Mouse (Mus musculus): ENCODE data around the gene Wdfy3.

Wdfy3 gene

DNA sequence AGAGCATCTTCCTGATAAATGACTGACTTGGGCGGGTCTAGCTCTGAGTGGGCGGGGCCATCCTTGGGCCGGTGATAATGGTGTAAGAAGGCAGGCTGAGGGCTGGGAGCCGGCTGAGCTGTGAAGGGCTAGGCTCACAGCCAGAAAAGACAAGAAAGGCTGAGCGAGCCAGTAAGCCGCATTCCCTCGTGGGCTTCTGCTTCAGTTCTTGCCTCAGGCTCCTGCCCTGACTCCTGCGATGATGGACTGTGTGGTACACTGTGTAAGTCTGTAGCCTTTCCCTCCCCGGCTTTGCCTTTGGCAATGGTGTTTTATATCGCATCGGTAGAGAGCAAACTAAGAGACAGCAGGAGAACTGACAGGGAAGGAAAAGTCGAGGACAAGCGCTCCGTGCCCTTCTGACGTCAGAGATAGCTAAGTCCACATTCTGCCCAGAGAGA, 243.2 kb downstream of the Wdfy3 start:
- no peak for DNase-seq

GRCm38 (mm10) chr5:101825111-101825911, 244.4 kb downstream of the Wdfy3 start:
- no peak for DNase-seq

- DNase-seq, result no peak
These were observed 247.4 kb downstream of the Wdfy3 start for GRCm38 (mm10) chr5:101822311-101822670.

DNA sequence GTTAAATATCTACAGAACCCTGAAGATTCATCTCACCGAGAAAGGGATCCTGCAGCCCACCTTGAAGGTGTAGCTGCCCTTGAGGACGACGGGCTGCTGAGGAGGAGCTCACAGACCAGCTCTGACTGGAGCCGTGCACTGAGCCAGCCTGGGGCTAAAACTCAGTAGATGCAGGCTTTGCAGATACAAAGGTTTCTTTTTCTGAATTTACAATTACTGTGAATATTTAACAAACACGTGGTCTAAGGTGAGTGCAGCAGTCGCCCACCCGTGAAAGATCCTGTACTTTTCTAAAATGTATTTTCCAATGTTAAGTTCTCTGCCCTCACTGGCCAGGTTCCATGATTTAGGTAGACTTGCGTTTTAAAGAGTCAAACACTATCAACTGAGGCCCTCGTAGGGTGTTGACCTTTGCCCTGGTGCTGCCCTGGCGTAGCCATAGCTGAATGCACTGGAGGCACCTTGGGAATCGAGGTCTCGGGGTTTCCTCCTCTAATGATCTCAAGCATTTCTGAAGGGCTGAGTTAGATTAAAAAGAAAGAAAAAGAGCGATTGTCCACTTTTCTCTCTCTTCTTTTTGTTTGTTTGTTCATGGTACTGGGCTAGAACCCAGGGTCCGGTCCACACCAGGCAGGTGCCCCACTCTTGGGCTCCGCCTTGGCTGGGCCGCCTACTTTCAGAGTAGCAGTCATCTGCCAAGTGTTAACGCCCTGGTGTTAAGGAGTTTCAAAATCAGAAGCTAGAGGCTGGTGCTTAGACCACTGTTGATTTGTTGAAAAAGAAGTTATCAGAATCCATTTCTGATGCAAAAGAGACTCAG, 248.0 kb downstream of the Wdfy3 start:
- no peak for DNase-seq

DNA sequence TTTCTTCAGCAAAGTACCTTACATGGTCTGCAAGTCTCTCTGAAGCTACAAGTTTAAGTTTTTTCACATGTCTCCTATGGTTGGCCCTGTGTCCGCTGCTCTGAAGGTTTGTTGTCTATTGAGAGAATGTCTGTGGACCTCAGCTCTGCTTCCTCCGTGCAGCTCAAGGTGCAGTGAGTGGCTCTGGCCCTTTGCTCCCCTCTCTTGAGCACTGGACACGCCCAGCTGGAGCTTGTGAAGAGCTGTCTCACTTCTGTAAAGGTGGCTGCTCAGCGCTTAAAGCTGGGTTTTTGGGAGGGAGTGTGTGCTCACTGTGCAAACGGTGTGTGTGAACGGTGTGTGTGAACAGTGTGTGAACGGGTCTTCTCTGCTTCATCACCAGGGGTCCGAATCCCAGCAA, 248.7 kb downstream of the Wdfy3 start:
- no peak for DNase-seq

- DNase-seq, result no peak
These were observed 249.9 kb downstream of the Wdfy3 start for GRCm38 (mm10) chr5:101819844-101820243.

DNA sequence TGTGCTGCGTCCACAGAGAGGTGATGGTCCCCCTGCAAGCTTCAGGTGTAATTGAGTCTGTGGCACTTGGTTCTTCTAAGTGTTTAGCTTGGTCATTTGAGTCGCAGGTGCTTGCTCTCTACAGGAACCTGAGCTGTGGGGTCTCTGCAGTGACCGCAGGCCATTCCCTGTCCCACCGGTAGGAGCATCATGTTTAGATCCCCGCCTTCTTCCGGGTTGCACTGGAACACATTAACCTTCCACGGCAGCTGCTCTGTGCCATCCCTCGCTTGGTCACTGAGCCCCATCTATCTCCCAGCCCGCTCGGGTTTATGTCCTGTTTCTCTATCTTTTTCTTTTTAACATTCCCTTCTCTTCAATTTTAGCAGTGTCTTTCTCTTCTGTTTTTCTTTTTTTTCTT, 250.5 kb downstream of the Wdfy3 start:
- DNase-seq, result no peak

DNA sequence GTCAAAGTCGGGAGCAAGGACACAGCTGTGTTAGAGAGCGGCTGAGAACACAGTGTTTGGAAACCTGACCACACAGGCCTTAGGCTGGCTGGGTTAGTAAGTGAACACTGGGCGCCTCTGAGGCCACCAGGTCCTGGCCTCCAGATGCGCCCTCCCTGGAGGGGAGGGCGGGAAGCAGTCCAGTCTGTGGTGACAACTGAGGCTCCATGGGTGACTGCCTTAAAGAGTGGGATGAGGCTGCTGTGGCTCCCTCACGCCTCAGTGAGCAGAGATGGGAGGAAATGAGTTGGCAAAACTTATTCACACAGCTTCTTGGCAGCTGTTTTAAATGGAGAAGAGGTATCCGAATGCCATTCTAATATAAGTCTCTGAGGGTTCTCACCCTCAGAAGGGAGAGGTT, 252.9 kb downstream of the Wdfy3 start:
- no peak for DNase-seq

DNA sequence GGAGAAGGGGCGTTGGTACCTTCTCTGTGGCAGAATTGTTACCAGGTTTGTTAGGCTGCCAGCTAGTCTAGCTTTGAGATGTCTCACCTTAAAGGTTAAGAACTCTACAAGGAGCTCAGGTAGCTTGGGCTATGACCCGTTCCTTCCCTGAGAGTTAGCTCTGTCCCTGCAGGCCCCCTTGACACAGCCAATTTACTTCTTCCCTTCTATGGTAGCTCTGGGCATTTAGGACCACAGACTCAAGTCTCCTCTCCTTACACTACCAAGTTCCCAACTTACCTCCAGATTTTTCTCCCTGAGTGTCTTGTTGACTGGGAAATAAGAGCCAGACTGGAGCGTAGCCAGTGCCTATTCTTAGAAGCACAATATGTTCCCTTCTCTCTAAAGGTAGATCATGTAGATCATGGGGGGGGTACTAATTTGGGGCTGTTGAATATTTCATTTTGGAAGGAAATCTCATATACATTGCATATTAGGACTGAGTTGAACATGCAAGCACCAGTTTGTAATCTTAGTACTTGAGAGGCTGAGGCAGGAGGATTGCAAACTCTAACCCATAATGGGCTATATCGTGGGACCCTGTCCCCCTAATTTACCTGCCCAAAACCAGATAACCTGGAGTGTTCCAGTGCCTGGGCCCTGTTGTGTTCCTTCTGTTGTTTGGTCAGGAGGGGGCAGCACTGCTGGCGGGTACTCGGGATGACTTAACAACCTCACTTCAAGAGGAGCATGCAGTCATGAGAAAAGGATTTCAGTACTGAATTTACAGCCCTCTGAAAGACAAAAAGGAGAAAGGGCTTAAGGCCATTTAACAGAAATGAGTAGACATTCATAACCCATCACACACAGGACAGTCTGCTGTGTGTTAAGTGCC, 258.2 kb downstream of the Wdfy3 start:
- DNase-seq, result no peak

GRCm38 (mm10) chr5:101802358-101803022, 267.2 kb downstream of the Wdfy3 start:
- DNase-seq, result no peak

- no peak for DNase-seq
These were observed 267.8 kb downstream of the Wdfy3 start for GRCm38 (mm10) chr5:101801891-101802290.

DNA sequence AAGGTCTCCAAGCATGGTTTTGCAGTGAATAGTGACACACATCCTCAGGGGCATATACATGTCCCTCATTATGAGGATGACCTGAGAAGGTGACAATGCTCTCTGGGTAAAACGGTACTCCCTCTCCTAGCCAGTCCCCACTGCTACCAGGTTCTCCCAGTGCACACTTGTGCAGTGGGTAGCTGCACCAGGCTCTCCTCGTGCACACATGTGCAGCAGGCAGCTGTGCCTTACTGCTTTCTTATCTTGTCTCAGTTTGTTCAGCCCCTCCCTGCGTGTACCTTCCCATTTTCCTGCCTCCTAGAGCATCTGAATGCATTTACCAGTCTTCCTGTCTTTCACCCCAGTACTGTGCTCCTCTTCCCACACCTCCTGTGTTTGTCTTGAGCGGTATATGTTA, 277.1 kb downstream of the Wdfy3 start:
- no peak for DNase-seq

- DNase-seq, result no peak
These were observed 279.2 kb downstream of the Wdfy3 start for GRCm38 (mm10) chr5:101790560-101790959.

DNA sequence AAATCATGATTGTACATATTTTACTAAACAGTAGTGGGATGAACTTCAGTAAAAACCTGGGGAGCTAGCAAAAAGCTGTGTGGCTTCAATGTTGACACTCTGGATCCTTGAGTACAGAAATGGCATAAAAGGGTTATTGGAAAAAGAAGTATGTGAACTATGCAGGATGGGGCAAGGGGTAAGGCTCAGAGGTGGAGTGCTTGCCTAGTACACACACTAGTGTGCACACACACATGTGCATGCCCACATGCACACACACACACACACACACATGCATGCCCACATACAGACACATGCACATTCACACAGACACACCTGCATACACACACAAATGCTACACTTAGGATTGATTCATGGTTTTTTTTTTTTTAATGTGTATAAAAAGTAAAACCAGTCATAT, 280.0 kb downstream of the Wdfy3 start:
- no peak for DNase-seq

DNA sequence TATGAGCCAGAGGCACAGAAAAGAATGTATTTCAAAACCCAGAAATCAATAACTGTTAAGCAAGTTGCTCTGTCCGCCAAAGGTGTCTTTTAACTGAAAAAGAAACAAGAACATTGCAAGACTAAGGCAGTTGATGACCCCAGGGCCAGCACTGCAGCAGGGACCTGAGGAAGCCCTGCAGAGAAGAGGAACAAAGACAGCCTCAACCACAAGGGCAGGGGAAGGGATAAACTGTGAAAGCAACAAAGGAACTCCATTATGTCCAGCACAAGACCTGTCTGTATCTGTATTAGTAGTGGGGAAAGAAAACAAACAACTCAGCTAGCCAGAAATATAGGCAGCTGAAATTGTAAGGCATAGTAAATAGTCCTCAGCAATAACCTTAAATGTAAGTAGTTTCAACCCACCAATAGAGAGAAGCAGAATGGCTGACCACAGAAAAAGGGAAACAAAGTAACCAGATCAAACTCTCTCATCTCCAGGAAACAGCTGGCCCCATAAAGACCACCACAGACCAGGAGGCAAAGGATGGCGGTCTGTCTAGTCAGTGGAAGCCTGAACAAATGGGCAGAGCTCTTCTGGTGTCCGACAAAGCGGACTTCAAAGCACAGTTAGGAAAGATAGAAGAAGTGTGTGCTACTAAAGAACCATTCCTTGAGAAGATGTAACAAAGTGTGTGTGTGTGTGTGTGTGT, 283.7 kb downstream of the Wdfy3 start:
- no peak for DNase-seq

DNA sequence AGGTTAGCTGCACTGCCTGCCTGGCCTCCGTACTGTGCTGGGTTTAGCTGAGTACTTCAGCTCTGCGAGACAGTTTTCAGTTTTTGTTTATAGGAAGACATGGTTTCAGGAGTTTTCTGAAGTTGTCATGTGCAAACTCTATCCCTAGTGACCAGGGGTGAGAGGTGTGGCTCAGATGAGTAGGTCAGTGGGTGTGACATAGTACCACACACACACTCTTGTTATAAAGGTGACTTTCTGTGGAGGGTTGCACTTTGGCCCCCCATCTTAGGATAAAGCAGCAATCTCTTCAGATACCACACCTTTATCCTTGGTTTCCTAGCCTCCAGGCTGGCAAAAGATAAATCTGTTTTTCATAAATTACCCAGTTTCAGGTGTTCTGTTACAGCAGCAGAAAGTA, 284.9 kb downstream of the Wdfy3 start:
- no peak for DNase-seq

- no peak for DNase-seq
These were observed 285.4 kb downstream of the Wdfy3 start for GRCm38 (mm10) chr5:101784328-101784727.

Data from right cerebral cortex, postnatal 4 days (tissue).